Comparison of ENCODE assay signal across 21 mouse cellular contexts in genomic region chr19:30452671-30453070, GRCm38 (mm10).
"Had no signal": no experiment of that assay in that cellular context is flagged by ENCODE, and none has a peak within 500 bp of the region (broad histone marks: within the 10 kb centered on the region; RNA-seq: fewer than 3 reads in every experiment).

No protein-coding gene starts in this region.

- H3K27me3 ChIP-seq: liver, embryonic 13.5 days; liver, embryonic 15.5 days; lung, embryonic 15.5 days; megakaryocyte, embryonic 14.5 days; midbrain, embryonic 13.5 days; midbrain, embryonic 15.5 days; neural tube, embryonic 12.5 days had no signal

- ATAC-seq: lung, postnatal 0 days; midbrain, embryonic 13.5 days; midbrain, embryonic 15.5 days had no signal

- H3K27ac ChIP-seq: liver, embryonic 13.5 days; liver, embryonic 15.5 days; lung, embryonic 15.5 days; macrophage; midbrain, embryonic 13.5 days; midbrain, embryonic 15.5 days; neural tube, embryonic 12.5 days had no signal

- H3K9me3 ChIP-seq: liver, embryonic 13.5 days; liver, embryonic 15.5 days; lung, embryonic 15.5 days; megakaryocyte, embryonic 14.5 days; midbrain, embryonic 13.5 days; midbrain, embryonic 15.5 days; neural tube, embryonic 12.5 days had no signal

- H3K36me3 ChIP-seq: liver, embryonic 13.5 days; liver, embryonic 15.5 days; lung, embryonic 15.5 days; midbrain, embryonic 13.5 days; midbrain, embryonic 15.5 days; neural tube, embryonic 12.5 days had no signal

- H3K9ac ChIP-seq: liver, embryonic 13.5 days; liver, embryonic 15.5 days; lung, embryonic 15.5 days; midbrain, embryonic 13.5 days; midbrain, embryonic 15.5 days; neural tube, embryonic 12.5 days had no signal

- H3K4me3 ChIP-seq: liver, embryonic 13.5 days; liver, embryonic 15.5 days; lung, embryonic 15.5 days; megakaryocyte, embryonic 14.5 days; midbrain, embryonic 13.5 days; midbrain, embryonic 15.5 days; neural tube, embryonic 12.5 days had no signal

- DNase-seq: liver, embryonic 13.5 days; lung, adult 2 months; lung, postnatal 14 days; lung, postnatal 36 days; retina, postnatal 1 day; right cerebral cortex, adult 18-20 months; right cerebral cortex, postnatal 25 days; right cerebral cortex, postnatal 4 days; spleen, adult 18-20 months; thymus, adult 2 months; thymus, postnatal 25 days; thymus, postnatal 4 days had no signal

- H3K4me1 ChIP-seq: liver, embryonic 13.5 days; liver, embryonic 15.5 days; lung, embryonic 15.5 days; midbrain, embryonic 13.5 days; midbrain, embryonic 15.5 days; neural tube, embryonic 12.5 days had no signal

- H3K4me2 ChIP-seq: liver, embryonic 13.5 days; liver, embryonic 15.5 days; lung, embryonic 15.5 days; midbrain, embryonic 11.5 days; midbrain, embryonic 13.5 days; midbrain, embryonic 15.5 days; neural tube, embryonic 12.5 days had no signal
